Mouse (Mus musculus) left cerebral cortex, postnatal 4 days (tissue): ENCODE data around the gene Nop2. TPM values are rescaled to one million over a fixed set of nuclear protein-coding genes. Genes with fewer than 3 reads are reported as not detected.

Experiments
- DNase-seq: peaks from one replicate; pipeline ENCODE4 v3.0.0-alpha.2; 2022
- intact Hi-C: fragments of 180-260 bp; cut with DNase I; formaldehyde crosslinking; loops from one replicate; pipeline ENCODE4 v1.15.1; 2025
- total RNA-seq, 2 experiments: library from RNA; stranded (reverse); gene quantifications; 2 replicates each; pipeline ENCODE4 v1.2.3; 2021

The Nop2 gene
- total RNA-seq, 2 experiments from 2014 or later = 43.0 to 44.5 TPM

DNA sequence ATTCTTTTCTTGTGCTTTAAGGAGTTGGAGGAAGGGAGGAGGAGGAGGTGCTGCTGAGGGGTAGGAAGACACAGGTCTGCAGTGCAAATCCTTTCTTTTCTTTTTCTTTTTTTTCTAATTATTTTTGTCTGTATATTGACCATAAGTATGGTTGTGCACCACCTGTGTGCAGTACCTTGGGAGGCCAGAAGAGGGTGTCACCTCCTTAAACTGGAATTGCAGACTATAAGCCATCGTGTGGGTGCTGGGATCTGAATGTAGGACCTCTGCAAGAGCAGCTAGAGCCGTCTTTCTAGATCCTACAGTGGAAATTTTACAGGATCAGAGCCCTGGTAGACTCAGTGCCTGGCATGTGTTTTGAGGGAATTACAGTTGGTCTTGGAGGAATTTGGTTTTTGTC lies 24.0 kb upstream of the Nop2 start:
- DNase-seq = no peak
- intact Hi-C loops = no loop called here

DNA sequence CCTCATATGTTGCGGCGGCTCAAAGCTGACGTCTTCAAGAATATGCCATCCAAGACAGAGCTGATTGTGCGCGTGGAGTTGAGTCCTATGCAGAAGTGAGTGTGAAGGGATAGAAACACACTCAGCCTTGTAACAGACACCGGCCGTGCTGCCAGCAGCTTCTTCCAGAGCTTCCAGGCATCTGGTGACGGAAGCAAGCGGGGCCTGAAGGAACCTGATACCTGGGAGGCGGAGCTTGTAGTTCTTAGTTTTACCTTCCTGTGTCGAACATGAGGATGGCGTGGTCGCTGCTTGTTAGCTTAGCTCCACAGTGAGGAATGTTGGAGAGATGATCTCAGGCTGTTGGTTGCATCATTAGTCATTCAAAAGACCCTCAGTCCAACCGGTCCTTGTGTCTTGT lies 22.3 kb upstream of the Nop2 start:
- DNase-seq = no peak
- intact Hi-C loops = no loop called here

DNA sequence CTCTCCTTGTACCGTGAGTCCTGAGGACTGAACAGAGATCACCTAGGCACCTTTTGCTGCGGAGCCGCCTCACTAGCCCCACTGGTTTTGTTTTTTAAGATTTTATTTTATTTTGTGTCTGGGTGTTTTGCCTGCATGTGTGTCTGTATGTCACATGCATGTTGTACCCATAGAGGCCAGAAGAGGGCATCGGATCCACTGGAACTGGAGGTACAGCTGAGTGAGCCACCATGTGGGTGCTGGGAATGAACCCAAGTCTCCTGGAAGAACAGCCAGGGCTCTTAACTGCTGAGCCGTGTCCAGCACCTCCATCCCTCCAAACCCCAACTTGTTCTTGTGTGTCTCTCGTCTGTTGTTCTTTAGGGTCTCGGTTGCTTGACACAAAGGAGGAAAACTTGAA lies 20.8 kb upstream of the Nop2 start:
- intact Hi-C loops = no loop called here
- DNase-seq = peak; percentile 74

DNA sequence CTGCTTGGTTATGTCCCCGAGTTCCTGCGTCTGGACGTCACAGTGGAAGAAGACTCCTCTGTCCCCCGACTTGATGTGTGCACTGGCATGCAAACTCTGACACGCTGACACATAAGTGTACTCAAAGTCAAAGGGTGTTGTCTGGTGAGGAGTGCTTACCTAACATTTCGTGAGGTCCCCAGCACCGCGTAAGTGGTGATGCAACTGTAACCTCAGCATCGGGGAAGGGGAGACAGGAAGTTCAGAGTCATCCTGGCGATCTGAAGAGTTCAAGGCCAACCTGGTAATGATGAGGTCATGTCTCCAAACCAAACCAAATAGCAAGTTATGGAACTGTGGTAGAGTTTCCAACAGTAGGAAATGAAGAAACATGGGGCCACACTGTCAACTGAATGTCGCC lies 19.2 kb upstream of the Nop2 start:
- intact Hi-C loops = no loop called here

DNA sequence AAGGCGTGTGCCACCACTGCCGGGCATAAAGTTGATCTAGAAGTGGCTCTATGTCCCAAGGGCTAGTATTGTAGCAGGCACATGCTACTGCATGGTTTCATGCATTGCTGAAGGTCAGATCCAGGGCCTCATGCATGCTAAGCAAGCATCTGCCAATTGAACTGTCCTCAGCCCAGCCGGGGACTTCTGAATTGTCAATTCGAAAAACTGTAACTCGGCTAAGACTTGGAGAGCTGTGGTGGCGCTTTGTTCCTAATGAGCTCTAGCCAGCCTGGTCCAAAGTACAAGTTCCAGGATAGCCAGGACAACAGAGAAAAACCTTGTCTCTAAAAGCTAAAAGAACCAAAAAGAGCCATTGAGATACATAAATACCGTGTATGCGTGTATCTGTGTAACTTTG lies 12.3 kb upstream of the Nop2 start:
- intact Hi-C loops = no loop called here
- DNase-seq = no peak

More for the DNA sequence above, 19.2 kb upstream of the Nop2 start:
- DNase-seq = no peak

DNA sequence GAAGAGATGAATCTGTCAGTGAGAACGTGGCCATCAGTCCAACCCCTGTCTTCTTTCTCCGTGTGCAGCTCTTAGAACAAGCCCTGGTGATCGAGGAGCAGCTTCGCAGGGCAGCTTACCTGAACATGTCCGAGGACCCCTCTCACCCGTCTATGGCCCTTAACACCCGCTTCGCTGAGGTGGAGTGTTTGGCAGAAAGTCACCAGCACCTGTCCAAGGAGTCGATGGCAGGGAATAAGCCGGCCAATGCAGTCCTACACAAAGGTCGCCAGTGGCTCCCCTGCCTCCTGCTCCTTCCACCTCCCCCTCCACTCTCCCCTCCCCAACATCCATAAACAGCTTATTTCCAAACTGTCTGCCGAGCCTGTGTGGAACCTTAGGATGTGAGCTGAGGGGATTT lies 3.0 kb upstream of the Nop2 start:
- DNase-seq = no peak
- intact Hi-C loops = no loop called here

DNA sequence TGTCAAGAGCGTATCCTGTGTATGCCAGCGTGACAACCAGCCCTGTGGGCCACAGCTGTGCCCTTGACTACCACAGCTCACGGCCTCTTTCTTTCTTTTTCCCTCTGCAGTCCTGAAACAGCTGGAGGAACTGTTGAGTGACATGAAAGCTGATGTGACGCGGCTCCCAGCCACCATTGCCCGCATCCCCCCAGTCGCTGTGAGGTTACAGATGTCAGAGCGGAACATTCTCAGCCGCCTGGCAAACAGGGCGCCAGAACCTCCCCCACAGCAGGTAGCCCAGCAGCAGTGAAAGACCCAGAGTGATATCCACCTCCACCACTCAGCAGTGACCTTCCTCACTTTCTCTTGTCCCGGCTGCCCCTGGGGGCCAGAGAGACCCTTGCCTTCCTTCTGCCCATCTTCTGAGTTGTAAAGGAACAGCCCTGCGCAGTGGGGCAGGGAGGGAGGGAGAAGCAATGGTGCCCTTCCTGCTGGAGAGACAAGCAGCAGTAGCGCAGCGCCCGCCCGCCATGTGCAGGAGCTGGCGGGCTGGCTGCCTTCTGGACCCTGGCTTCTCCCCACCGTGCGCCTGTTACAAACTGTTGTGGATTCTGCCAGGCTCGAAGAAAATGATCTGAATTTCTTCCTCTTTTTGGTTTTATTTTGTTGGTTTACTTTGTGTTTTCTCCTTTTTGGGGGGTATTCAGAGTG lies 1.9 kb upstream of the Nop2 start:
- intact Hi-C loops = no loop called here
- peak; percentile 21 for DNase-seq

DNA sequence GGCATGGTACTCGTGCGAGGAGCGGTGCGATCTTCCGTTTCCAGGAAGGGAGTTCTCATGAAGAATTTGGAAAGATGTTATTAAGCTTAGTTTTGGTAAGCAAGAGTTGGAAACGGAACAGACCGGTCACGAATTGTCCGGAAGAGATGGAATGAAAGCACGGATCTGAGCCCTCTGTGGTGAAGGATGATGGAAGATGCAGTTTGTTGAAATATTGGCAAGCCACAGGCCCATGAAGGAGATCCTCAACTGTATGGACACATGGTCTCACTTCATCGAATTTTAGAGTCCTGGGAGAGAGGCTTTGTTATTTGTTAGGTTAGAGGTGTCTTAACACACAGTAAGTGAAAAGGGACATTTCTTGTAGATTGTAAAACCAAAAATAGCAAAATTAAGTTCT lies 761 bp downstream of the Nop2 start:
- DNase-seq = no peak
- intact Hi-C loops = no loop called here

DNA sequence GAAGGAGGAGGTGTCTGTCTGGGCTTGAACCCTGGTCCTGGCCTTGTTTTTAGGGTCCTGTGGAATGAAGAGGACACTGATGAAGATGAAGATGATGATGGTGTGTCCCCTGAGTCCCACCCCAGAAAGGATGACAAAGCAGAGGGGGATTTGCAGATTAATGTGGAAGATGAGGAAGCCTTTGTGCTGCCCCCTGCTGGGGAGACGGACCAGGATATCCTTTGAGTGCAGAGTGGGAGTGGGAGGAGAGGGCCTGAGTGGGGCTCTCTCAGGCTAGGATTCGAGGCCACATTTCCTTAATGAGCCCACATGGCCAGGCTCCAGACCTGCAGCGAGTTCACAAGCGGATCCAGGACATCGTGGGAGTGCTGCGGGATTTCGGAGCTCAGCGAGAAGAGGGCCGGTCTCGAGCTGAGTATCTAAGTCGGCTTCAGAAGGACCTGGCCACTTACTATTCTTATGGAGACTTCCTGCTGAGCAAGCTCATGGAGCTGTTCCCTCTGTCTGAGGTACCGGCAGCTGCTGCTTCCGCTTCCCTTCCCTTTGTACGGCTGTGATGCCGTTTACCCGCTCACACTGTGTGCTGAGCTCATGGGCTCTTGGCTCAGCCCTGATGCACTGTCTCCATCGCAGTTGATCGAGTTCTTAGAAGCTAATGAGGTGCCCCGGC lies 5.4 kb downstream of the Nop2 start:
- intact Hi-C loops = no loop called here
- DNase-seq = no peak

DNA sequence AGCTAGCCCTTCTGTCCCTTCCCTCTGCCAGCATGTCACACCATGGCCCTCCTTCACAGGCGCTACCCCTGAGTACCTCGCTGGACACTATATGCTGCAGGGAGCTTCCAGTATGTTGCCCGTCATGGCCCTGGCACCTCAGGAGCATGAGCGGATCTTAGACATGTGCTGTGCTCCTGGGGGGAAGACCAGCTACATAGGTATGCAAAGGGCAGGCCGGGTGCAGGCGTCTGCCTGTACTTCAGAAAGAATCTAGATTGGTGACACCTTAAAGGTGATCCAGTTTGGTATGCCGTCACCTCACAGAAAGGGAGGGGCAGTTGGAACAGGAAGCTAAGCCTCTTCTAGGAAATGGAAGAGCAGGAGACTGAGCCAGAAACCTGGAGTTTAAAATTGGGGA lies 8.0 kb downstream of the Nop2 start:
- intact Hi-C loops = no loop called here

DNA sequence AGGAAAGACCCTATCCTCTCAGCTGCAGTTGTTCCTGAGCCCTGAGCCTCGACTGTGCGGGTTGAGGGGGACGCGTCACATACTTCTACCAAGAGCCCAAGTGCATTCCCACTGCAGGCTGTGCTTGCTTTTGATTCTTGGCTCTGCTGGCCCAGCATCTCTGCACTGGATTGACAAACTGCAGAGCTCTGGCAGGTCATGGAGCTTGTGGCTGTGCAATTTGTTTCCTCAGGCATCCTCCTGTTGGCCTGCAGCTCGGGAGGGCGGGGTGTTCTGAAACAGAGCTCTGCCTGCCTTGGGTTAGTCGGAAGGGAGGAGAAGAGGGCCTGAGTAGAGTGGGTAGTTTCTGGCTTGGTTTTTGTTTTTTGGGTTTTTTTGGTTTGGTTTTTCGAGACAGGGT lies 10.7 kb downstream of the Nop2 start:
- no peak for DNase-seq
- intact Hi-C loops = no loop called here

More for the DNA sequence above, 8.0 kb downstream of the Nop2 start:
- DNase-seq = no peak

DNA sequence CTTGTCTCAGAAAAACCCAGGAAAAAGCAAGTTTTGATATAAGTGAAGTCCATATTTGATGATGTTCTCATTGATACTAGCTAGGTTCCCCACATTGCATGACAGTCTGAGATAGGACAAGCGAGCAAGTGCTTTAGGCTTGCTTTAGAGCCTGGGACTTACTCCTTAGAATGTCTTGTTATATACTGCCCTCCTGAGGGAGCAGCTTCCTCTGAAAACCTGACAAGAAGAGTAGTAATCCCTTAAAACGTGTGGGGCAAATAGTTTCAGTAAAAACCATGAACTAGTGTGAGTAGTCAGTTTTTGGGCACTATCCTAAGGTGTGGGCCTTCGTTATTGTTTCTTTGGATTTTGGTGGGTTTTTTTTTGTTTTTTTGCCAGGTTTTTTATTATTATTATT lies 11.4 kb downstream of the Nop2 start:
- intact Hi-C loops = no loop called here

DNA sequence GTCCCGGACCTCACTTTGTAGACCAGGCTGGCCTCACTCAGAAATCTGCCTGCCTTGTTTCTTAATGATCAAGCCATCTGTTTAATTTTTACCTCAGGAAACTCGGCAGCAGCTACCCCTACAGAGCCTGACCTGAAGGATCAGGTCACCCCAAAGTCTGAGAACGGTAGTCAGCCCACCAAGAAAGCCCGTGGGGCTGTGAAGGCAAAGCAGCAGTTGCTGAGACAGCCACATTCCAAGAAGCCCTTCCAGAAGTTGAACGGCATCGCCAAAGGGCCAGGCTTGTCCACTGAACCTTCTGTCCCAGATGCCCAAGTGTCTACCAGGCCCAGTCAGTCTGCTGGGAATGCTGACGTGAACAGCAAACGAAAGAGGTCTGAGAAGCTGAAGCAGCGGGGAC lies 12.2 kb downstream of the Nop2 start:
- no peak for DNase-seq
- intact Hi-C loops = no loop called here

More for the DNA sequence above, 11.4 kb downstream of the Nop2 start:
- DNase-seq = no peak

DNA sequence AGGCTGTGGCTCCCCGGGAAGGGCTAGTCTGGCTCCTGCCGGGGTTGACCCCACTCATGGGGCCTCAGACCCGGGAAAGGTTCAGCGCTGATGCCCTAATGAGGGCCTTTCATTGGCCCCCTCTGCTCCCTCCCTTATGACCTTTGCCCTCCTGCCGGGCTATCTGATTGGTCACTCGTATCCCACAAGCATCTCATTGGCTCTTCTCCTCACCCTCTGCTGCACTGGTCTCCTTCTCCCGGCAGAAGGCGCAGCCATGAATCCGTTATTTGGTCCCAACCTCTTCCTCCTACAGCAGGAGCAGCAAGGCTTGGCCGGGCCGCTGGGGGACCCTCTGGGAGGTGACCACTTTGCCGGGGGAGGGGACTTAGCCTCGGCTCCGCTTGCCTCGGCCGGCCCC lies 13.3 kb downstream of the Nop2 start, which contains the start of gene Iffo1:
Gene Iffo1 (plus strand): TSS at position 241 of the 400 bp plus-strand sequence.
- peak; percentile 93 for DNase-seq
- intact Hi-C loops = loop anchor here (5.0 kb wide), 1 partner anchor 122 kb away; no protein-coding TSS in a partner anchor

DNA sequence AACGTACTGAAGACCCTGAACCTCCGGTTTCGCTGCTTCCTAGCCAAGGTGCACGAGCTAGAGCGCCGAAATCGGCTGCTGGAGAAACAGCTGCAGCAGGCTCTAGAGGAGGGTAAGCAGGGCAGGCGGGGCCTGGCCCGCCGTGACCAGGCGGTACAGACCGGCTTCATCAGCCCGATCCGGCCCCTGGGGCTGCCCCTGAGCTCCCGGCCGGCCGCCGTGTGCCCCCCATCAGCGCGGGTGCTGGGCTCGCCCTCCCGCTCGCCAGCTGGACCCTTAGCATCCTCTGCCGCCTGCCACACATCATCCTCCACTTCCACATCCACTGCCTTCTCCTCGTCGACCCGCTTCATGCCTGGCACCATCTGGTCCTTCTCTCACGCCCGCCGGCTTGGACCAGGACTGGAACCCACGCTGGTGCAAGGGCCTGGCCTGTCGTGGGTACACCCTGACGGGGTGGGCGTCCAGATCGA lies 13.8 kb downstream of the Nop2 start:
- intact Hi-C loops = loop anchor here (5.0 kb wide), 1 partner anchor 122 kb away; no protein-coding TSS in a partner anchor
- DNase-seq = peak; percentile 40

DNA sequence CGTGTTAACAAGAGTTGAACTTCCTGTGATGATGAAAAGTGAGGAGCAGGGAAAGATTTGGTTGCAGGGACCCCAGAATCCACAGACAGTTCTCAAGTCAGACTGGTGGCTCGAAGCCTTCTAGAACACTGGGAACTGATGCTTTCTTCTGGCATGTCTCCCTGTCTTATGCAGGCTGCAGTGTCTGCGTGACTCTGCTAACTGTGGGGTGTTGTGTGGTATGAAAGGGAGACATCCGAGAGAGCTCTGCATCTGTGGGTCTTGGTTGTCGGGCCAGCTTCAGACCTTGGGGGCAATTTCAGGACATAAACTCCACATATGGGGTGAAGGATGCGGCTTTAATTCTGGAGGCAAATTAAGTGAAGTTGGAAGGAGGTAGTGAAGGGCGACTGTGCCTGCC lies 14.4 kb downstream of the Nop2 start:
- intact Hi-C loops = loop anchor here (5.0 kb wide), 1 partner anchor 121 kb away; no protein-coding TSS in a partner anchor
- DNase-seq = no peak

DNA sequence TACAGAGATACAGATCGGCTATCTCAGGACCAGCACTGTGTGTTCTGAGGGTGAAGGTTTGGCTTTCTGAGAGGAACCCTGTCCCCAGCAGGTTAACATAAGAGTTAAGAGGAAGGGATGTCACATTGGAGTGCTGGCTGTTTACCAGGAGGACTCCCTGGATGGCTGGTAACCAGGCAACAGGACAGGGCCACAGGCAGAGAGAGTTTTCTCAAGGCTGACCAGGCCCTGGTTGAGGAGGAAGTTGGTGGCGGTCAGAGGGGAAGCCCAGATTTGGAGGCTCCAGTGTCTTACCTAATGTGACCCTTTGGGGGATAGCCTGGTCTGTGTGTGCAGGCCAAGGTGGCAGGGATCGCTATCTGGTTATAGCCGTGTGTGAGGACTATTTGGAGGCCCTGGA lies 15.1 kb downstream of the Nop2 start:
- DNase-seq = peak; percentile 45
- intact Hi-C loops = loop anchor here (5.0 kb wide), 1 partner anchor 121 kb away; no protein-coding TSS in a partner anchor

DNA sequence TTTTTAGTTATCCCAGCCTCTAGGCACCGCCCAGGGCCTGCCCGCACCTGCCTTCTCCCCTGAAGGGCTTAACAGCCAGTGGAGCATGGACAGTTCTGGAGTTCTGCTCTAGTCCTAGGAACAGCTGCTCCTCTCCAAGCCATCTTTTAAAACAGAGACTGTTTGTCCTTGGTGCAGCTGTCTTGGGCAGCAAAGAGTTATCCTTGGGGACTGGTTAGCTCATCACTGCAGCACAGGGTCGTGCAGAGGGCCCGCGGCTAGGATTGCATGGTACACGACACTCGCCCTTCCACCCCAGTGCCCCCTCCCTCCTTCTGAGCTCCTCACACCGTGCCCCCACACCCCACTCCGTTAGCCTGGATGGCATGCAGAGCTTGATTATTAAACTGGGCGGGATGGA lies 15.6 kb downstream of the Nop2 start:
- intact Hi-C loops = loop anchor here (5.0 kb wide), 1 partner anchor 120 kb away; no protein-coding TSS in a partner anchor
- no peak for DNase-seq

DNA sequence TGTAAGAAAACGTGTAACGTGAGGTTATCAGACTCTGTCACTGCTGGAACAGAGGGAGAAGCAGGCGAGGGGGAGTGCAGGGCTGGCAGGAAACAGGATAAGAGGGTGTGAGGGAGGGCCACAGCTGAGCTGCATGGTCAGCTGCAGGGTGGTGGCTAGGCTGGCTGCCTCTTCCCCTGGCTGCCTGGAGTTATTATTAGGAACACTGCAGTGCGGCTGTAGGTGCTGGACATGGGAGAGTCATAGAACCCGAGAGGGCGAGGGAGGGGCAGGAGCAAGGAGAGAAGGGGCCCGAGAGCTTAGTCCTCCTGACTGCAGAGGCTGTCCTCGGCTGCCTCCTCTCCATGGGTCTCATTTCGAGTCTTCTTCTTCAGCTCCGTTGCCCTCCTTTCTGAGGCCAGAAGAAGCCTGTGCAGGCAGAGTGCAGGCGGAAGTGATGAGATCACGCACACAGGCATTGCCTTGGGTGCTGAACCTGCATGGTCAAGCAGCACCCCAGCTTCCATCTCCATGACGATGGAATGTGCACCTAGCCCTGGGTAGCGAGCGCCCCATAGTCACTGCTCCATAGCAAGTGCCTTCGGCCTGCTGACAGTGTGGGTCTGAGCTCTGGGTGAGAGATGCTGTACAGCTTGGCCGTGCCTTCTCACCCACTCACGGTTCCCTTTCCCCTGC lies 16.7 kb downstream of the Nop2 start:
- intact Hi-C loops = loop anchor here (5.0 kb wide), 1 partner anchor 119 kb away; no protein-coding TSS in a partner anchor
- DNase-seq = no peak

DNA sequence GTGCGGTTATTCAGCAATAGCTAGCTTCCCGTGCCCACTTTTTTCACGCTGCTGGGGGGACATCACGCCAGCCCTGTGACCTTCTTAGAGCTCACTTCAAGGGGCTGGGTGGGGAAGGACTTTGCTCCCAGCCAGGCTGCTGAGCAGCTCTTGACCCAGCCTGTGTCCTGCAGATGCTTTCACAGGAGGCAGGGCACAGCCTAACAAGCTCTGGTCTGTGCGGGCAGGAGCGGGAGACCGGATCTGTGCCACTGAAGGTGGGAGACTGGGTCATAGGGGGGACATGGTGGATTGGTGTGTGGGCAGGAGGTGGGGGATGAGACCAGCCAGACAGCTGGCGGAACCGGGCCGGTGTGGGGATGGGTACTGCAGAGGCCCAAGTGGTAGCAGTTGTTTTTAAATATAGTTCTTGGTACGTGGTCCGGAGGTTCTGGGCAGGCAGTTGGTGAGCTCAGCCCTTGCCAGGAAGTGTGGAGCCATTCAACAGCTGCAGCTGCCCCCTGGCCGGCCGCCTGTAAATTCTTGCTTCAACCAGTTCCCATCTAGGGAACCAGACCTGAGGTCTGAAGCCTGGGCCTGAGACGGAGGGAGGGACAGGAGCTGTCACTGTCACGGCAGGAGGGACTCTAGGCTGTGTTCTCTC lies 17.3 kb downstream of the Nop2 start:
- intact Hi-C loops = loop anchor here (5.0 kb wide), 1 partner anchor 118 kb away; no protein-coding TSS in a partner anchor
- peak; percentile 71 for DNase-seq

DNA sequence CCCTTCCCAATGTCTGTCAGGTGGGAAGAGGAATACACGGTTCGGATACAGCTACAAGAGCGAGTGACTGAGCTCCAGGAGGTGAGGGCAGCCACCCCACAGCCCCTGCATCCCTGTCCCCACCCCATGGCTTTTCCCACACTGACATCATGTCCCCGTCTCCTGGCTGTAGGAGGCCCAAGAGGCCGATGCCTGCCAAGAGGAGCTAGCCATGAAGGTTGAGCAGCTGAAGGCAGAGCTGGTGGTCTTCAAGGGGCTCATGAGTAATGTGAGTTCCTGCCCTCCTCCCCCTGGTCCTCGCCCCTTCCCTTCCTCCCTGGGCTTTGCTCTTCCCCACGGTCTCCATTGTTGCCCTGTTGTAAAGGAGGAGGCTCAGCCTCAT lies 17.9 kb downstream of the Nop2 start:
- intact Hi-C loops = loop anchor here (5.0 kb wide), 1 partner anchor 118 kb away; no protein-coding TSS in a partner anchor
- no peak for DNase-seq
